Mouse (Mus musculus) testis, adult 2 months (tissue): Measurements from ENCODE around the gene Cd48. TPM values are rescaled to one million over a fixed set of nuclear protein-coding genes. Genes with fewer than 3 reads are reported as not detected.

Experiments
- H3K27ac ChIP-seq: fragments of 200-500 bp; 2 replicates; pipeline ENCODE4 v1.5.1; 2012; ENCODE audit warnings: low read depth, low read length; ENCODE audit not compliant: control insufficient read depth, insufficient read depth
- H3K27me3 ChIP-seq: fragments of 200-500 bp; 2 replicates; pipeline ENCODE4 v1.6.1; 2012; ENCODE audit warnings: mild to moderate bottlenecking, low read length, moderate library complexity; ENCODE audit not compliant: control insufficient read depth, insufficient read depth
- H3K36me3 ChIP-seq: fragments of 200-500 bp; 2 replicates; pipeline ENCODE4 v1.6.1; 2012; ENCODE audit warnings: mild to moderate bottlenecking, low read length; ENCODE audit not compliant: control insufficient read depth, insufficient read depth
- H3K4me1 ChIP-seq: fragments of 200-500 bp; 2 replicates; pipeline ENCODE4 v1.6.1; 2012; ENCODE audit warnings: low read length; ENCODE audit not compliant: control insufficient read depth, insufficient read depth
- H3K4me3 ChIP-seq: fragments of 200-500 bp; 2 replicates; pipeline ENCODE4 v1.5.1; 2012; ENCODE audit warnings: low read depth, mild to moderate bottlenecking, low read length, moderate library complexity, mixed read lengths; ENCODE audit not compliant: control insufficient read depth
- CTCF ChIP-seq: fragments of 200-500 bp; IDR thresholded peaks from 2 replicates; pipeline ENCODE4 v1.5.1; 2012; ENCODE audit warnings: low read depth, mild to moderate bottlenecking, inconsistent platforms, low read length, moderate library complexity; ENCODE audit not compliant: control insufficient read depth, insufficient read depth, insufficient replicate concordance
- POLR2A ChIP-seq: fragments of 200-500 bp; IDR thresholded peaks from 2 replicates; pipeline ENCODE4 v1.6.1; 2012; ENCODE audit warnings: low read depth, mild to moderate bottlenecking, inconsistent platforms, low read length, moderate library complexity; ENCODE audit not compliant: control insufficient read depth
- polyA plus RNA-seq: library from polyadenylated mRNA; depleted of rRNA; stranded (reverse); fragments of >200 nt; gene quantifications from 2 replicates; pipeline ENCODE4 v1.2.3, GENCODE M21; 2012

The Cd48 gene
- polyA plus RNA-seq, 1 experiment, result 1.9 TPM

- no peaks in the 10 kb centered on the region for H3K4me1 ChIP-seq
- H3K27ac ChIP-seq, result no peak overlapping the region
- no peak overlapping the region for H3K4me3 ChIP-seq
- TF ChIP-seq POLR2A, result no peak
- no peak for TF ChIP-seq CTCF
- no peaks in the 10 kb centered on the region for H3K27me3 ChIP-seq
- H3K36me3 ChIP-seq, result no peaks in the 10 kb centered on the region
Observed at GRCm38 (mm10) chr1:171672854-171673475, 8.8 kb upstream of the Cd48 start.

GRCm38 (mm10) chr1:171674467-171674866, 7.3 kb upstream of the Cd48 start:
- no peak overlapping the region for H3K4me3 ChIP-seq
- TF ChIP-seq CTCF, result no peak
- no peak for TF ChIP-seq POLR2A
- no peak overlapping the region for H3K27ac ChIP-seq
- no peaks in the 10 kb centered on the region for H3K4me1 ChIP-seq
- H3K36me3 ChIP-seq, result no peaks in the 10 kb centered on the region
- H3K27me3 ChIP-seq, result no peaks in the 10 kb centered on the region

- TF ChIP-seq CTCF (no peak), POLR2A (no peak)
- Histone ChIP-seq H3K4me1 (peaks cover 2% of the 10 kb centered on the region; the same call in 1 of the 2 replicates), H3K27ac (no peak overlapping the region), H3K27me3 (no peaks in the 10 kb centered on the region), H3K4me3 (no peak overlapping the region), H3K36me3 (no peaks in the 10 kb centered on the region)
Observed at GRCm38 (mm10) chr1:171677721-171678120, 4.1 kb upstream of the Cd48 start.

- Histone ChIP-seq H3K4me1 (peaks cover 2% of the 10 kb centered on the region; the same call in 1 of the 2 replicates), H3K4me3 (no peak overlapping the region), H3K36me3 (no peaks in the 10 kb centered on the region), H3K27me3 (no peaks in the 10 kb centered on the region), H3K27ac (no peak overlapping the region)
- TF ChIP-seq POLR2A (no peak), CTCF (no peak)
Observed at GRCm38 (mm10) chr1:171681009-171681408, 800 bp upstream of the Cd48 start.

- no peak overlapping the region for H3K27ac ChIP-seq
- no peak for TF ChIP-seq POLR2A
- TF ChIP-seq CTCF, result no peak
- no peaks in the 10 kb centered on the region for H3K27me3 ChIP-seq
- no peak overlapping the region for H3K4me3 ChIP-seq
- no peaks in the 10 kb centered on the region for H3K4me1 ChIP-seq
- no peaks in the 10 kb centered on the region for H3K36me3 ChIP-seq
Observed at GRCm38 (mm10) chr1:171684923-171685322, 3.1 kb downstream of the Cd48 start.

GRCm38 (mm10) chr1:171687320-171687719, 5.5 kb downstream of the Cd48 start:
- Histone ChIP-seq H3K36me3 (no peaks in the 10 kb centered on the region), H3K27me3 (no peaks in the 10 kb centered on the region), H3K4me3 (no peak overlapping the region), H3K4me1 (no peaks in the 10 kb centered on the region), H3K27ac (no peak overlapping the region)
- TF ChIP-seq POLR2A, result no peak
- no peak for TF ChIP-seq CTCF

GRCm38 (mm10) chr1:171693918-171694317, 12.1 kb downstream of the Cd48 start:
- Histone ChIP-seq H3K27ac (no peak overlapping the region), H3K36me3 (no peaks in the 10 kb centered on the region), H3K27me3 (no peaks in the 10 kb centered on the region), H3K4me1 (no peaks in the 10 kb centered on the region), H3K4me3 (no peak overlapping the region)
- TF ChIP-seq CTCF, result no peak
- no peak for TF ChIP-seq POLR2A
